Mouse (Mus musculus): ENCODE results near the gene Arfip1. TPM values are rescaled to one million over a fixed set of nuclear protein-coding genes. Genes with fewer than 3 reads are reported as not detected.

Arfip1 gene
- polyA plus RNA-seq, 1 experiment from 2014 or later, result 29.7 TPM

Other genes starting within 250 kb of the Arfip1 start
- 3.2 and 4.9 TPM in 2 replicates for gene Fhdc1, start 102.2 kb downstream of the Arfip1 start, polyA plus RNA-seq (2016; fragmentation: Nextera tagmentation; extraction: Ambion mirVana)
- gene Tigd4, start 10.9 kb upstream of the Arfip1 start, polyA plus RNA-seq (2016; fragmentation: Nextera tagmentation; extraction: Ambion mirVana), result not detected in 2 replicates
- 0.26 and 0.40 TPM in 2 replicates for gene Tmem154, start 83.6 kb upstream of the Arfip1 start, polyA plus RNA-seq (2016; fragmentation: Nextera tagmentation; extraction: Ambion mirVana)
- gene Fbxw7, start 232.6 kb upstream of the Arfip1 start, polyA plus RNA-seq (2016; fragmentation: Nextera tagmentation; extraction: Ambion mirVana), result 16.3 and 18.7 TPM in 2 replicates

Data from midbrain, embryonic 12.5 days (tissue).